Mouse (Mus musculus): Measurements from ENCODE around the gene Mfap1b. TPM values are rescaled to one million over a fixed set of nuclear protein-coding genes. Genes with fewer than 3 reads are reported as not detected.
"Not testable (repeated sequence)": the region's sequence is repeated elsewhere in the genome, so short reads cannot be mapped to it uniquely, and the experiment has no call there.

Mfap1b gene
- polyA plus RNA-seq, 1 experiment = not detected

DNA sequence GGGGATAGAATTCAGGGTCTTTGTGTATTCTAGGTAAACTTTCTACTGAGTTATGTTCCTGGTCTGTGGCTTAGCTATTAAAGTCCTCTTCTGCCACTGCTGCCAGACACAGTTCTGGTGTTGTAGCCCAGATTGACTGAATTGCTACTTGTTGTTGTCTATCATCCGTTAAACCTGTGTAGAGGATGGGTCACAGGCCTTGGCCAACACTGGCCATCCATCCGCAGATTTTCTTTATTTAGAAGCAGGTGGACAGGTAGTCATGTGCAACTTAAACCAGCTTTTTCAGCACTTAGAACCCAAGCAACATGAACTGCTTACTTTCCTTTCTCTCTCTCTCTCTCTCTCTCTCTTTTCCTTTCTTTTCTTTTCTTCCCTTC, 34.1 kb upstream of the Mfap1b start:
- TF ChIP-seq CTCF (IDR thresholded peaks at IDR 0.05; ENCODE audit: insufficient read depth, low read depth, low read length) (no peak), POLR2A (IDR thresholded peaks at IDR 0.05; ENCODE audit: insufficient read depth, low read depth, low read length) (no peak)
- H3K27ac ChIP-seq (ENCODE audit: insufficient read depth, low read depth, low read length) = no peak overlapping the region
- 81% methylated on average over 2 of the region's 2 CpGs for WGBS
- peaks cover 5% of the 10 kb centered on the region for H3K4me1 ChIP-seq (ENCODE audit: control insufficient read depth, insufficient read depth, low read length)
- H3K4me3 ChIP-seq (ENCODE audit: insufficient read depth, low read depth, low read length) = no peak overlapping the region

DNA sequence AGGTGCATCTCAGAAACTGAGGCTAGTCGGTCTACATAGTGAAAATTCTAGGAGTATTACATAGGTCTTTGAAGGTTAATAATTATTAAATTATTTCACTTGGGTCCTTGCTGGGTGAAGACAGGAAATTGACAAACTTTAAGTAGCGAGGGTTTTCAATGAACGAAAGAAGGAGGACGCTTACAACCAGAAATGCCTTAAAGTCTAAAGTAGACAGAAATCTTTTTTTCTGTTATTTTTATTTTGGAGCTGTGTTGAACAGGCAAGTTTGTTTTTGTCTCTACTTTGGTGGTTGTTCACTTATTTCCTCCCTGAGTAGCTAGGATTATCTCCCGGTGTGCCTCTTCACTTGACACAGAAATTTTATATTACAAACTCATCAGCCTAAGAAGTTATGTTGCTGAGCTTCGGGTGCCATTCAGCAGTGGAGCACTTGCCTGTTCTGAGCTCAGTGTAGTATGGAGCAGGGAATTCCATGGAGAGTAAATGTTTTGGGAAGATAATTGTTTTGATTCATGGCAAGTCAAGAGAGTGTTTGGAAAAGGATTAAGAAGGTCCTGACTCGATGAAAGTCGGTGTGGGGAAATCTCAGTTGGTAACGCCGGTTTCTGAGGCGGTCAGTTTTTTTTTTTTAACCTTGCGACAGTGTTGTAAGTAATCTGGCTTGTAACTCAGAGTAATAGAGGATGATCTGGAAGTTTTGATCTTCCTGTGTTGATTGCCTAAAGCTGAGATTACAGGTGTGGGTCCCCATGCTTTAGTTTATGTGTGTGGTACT, 33.5 kb upstream of the Mfap1b start:
- no peak for TF ChIP-seq CTCF (IDR thresholded peaks at IDR 0.05; ENCODE audit: insufficient read depth, low read depth, low read length)
- TF ChIP-seq POLR2A (IDR thresholded peaks at IDR 0.05; ENCODE audit: insufficient read depth, low read depth, low read length) = no peak
- H3K27ac ChIP-seq (ENCODE audit: insufficient read depth, low read depth, low read length) = no peak overlapping the region
- H3K4me1 ChIP-seq (ENCODE audit: control insufficient read depth, insufficient read depth, low read length) = peaks cover 5% of the 10 kb centered on the region
- 6% methylated on average over 12 of the region's 12 CpGs for WGBS
- no peak overlapping the region for H3K4me3 ChIP-seq (ENCODE audit: insufficient read depth, low read depth, low read length)

DNA sequence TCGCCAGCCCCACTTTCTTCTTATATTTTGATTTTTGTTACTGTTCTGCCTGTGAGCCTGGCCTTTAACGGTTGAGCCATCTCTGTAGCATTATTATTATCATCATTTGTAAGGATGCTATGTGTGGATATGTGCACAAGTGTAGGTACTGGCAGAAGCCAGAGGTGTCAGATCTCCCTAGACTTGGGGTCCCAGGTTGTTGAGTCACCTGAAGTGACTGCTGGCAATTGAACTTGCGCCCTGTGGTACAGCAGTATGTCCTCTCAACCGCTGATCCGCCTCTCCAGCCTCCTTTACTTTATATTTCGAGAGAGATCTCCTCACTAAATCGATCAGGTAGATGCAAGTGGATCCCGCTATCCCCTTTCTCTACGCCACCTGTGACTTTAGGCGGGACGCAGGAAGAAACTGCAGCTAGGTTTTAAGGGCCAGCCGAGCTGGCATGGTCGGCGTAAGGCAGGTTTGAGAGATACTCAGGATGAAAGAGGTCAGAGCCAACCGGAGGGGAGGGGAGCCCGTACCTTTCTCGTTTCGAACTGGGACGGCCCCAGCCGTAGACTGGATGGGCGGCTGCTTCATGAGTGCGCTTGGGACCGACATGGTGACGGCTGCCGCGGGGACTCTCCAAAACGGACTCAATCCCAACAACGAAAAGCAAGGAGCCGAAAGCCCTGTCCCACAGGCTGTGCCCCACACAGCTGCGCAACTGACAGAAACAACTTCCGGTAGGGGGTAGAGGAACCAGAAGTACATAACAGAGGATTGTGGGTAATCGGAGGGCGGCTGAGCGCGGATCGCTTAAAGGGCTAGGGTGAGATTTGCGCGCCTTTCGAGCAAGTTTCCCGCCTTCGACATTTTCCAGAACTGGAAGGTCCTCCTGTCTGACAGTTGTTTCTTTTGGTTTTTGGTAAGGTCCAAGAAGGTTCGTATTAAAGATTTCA, 32.3 kb upstream of the Mfap1b start, which contains the start of the genes Mfap1a and Wdr76:
Gene Mfap1a, minus strand, starts transcription at position 724 of the 941 bp plus-strand sequence.
Gene Wdr76, plus strand, starts transcription at position 782 of the 941 bp plus-strand sequence.
- not testable (repeated sequence) for H3K4me1 ChIP-seq (ENCODE audit: control insufficient read depth, insufficient read depth, low read length); H3K27ac ChIP-seq (ENCODE audit: insufficient read depth, low read depth, low read length)
- peak within 1 kb of the TSS; percentile 97 for H3K4me3 ChIP-seq (ENCODE audit: insufficient read depth, low read depth, low read length)
- peak; percentile 70 for TF ChIP-seq POLR2A (IDR thresholded peaks at IDR 0.05; ENCODE audit: insufficient read depth, low read depth, low read length)
- WGBS = 3% methylated on average over 42 of the region's 42 CpGs

DNA sequence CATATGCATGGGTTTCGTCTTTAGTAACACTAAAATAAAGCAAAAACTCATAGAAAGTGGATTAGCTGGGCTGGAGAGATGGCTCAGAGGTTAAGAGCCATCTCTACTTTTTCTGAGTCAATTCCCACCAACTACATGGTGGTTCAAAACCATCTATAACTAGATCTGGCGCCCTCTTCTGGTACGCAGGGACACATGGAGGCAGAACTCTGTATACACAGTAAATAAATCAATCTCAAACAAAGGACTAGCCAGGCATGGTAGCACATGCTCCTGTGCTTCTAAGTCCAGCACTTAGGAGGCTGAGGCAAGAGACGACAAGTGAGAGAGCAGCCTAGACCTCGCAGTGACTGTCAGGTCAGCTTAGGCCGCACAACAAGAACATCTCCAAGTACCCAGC, 27.7 kb upstream of the Mfap1b start:
- not testable (repeated sequence) for H3K27ac ChIP-seq (ENCODE audit: insufficient read depth, low read depth, low read length); H3K4me1 ChIP-seq (ENCODE audit: control insufficient read depth, insufficient read depth, low read length); H3K4me3 ChIP-seq (ENCODE audit: insufficient read depth, low read depth, low read length)
- 83% methylated on average over 1 of the region's 6 CpGs for WGBS

DNA sequence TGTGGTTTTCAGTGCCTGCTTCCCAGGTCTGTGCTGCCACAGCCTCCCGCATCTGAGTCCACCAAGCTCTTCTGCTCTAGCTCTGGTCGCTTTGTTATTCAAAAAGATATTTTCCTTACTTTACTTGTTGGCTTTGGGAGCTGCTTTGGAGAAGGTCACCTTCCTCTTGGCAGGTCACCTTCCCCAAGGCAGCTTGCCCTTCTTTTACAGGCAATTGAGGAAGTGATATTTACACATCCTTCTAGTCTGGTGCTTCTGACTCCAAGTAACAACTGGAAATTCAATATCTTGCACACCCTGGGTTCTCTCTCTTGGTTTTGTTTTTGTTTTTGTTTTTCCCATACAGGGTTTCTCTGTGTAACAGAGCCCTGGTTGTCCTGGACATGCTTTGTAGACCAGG, 10.5 kb upstream of the Mfap1b start:
- not testable (repeated sequence) for H3K4me1 ChIP-seq (ENCODE audit: control insufficient read depth, insufficient read depth, low read length); H3K4me3 ChIP-seq (ENCODE audit: insufficient read depth, low read depth, low read length); H3K27ac ChIP-seq (ENCODE audit: insufficient read depth, low read depth, low read length)
- 84% methylated on average over 2 of the region's 2 CpGs for WGBS

DNA sequence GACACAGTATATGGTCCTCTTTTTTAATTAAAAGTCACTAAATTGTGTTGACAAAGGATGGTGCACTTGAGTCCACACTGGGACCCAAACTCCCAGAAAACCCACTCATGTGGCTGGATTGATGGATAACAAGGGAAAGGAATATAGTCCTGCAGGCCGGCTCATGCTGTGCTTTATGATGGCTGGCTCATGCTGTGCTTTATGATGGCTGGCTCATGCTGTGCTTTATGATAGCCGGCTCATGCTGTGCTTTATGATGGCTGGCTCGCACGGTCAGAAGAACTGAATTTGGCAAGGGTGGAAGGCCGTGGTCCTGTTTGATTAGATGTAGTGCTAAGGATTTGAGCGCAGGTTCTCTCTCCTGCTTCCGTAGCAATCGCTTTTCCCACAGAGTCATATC, 9.7 kb upstream of the Mfap1b start:
- Histone ChIP-seq H3K4me1 (ENCODE audit: control insufficient read depth, insufficient read depth, low read length) (no peaks in the 10 kb centered on the region; the same call in 1 of the 2 replicates), H3K4me3 (ENCODE audit: insufficient read depth, low read depth, low read length) (no peak overlapping the region), H3K27ac (ENCODE audit: insufficient read depth, low read depth, low read length) (no peak overlapping the region)
- 55% methylated on average over 8 of the region's 8 CpGs for WGBS
- TF ChIP-seq POLR2A (IDR thresholded peaks at IDR 0.05; ENCODE audit: insufficient read depth, low read depth, low read length) (no peak), CTCF (IDR thresholded peaks at IDR 0.05; ENCODE audit: insufficient read depth, low read depth, low read length) (no peak)

DNA sequence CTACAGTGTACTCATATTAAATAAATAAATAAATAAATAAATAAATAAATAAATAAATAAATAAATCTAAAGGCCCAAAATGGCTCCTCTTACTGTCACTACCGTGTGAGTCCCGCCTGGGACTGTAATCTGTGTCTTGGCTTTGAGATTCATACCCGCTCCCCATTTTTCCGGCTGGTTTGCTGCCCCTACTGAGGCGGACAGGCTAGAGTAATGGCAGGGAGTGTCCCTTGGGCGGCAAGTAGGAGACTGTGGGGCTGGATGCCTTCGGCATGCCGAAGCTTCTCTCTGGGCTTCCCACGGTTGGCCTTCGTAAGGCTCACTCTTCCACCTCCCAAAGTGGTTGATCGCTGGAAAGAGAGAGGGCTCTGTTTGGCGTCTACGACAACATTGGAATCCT, 7.0 kb upstream of the Mfap1b start:
- H3K4me3 ChIP-seq (ENCODE audit: insufficient read depth, low read depth, low read length); H3K27ac ChIP-seq (ENCODE audit: insufficient read depth, low read depth, low read length); H3K4me1 ChIP-seq (ENCODE audit: control insufficient read depth, insufficient read depth, low read length): not testable (repeated sequence)
- 89% methylated on average over 13 of the region's 13 CpGs for WGBS

DNA sequence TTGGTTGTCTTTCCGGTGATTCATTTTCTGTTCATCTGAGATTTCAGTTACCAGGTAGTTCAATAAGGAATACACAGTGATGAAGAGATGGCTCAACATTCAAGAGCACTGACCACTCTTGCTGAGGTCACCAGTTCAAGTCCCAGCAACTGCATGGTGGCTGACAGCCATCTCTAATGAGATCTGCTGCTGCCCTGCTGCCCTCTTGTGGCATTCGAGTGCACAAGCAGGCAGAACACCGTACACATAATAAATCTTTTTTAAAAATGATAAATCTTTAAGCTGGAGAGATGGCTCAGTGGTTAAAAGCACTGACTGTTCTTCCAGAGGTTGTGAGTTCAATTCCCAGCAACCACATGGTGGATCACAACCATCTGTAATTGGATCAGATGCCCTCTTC, 6.6 kb upstream of the Mfap1b start:
- no peak overlapping the region for H3K27ac ChIP-seq (ENCODE audit: insufficient read depth, low read depth, low read length)
- no peak overlapping the region for H3K4me3 ChIP-seq (ENCODE audit: insufficient read depth, low read depth, low read length)
- H3K4me1 ChIP-seq (ENCODE audit: control insufficient read depth, insufficient read depth, low read length) = no peaks in the 10 kb centered on the region; the same call in 1 of the 2 replicates
- WGBS = 60% methylated on average over 3 of the region's 3 CpGs
- TF ChIP-seq POLR2A (IDR thresholded peaks at IDR 0.05; ENCODE audit: insufficient read depth, low read depth, low read length) (no peak), CTCF (IDR thresholded peaks at IDR 0.05; ENCODE audit: insufficient read depth, low read depth, low read length) (no peak)

DNA sequence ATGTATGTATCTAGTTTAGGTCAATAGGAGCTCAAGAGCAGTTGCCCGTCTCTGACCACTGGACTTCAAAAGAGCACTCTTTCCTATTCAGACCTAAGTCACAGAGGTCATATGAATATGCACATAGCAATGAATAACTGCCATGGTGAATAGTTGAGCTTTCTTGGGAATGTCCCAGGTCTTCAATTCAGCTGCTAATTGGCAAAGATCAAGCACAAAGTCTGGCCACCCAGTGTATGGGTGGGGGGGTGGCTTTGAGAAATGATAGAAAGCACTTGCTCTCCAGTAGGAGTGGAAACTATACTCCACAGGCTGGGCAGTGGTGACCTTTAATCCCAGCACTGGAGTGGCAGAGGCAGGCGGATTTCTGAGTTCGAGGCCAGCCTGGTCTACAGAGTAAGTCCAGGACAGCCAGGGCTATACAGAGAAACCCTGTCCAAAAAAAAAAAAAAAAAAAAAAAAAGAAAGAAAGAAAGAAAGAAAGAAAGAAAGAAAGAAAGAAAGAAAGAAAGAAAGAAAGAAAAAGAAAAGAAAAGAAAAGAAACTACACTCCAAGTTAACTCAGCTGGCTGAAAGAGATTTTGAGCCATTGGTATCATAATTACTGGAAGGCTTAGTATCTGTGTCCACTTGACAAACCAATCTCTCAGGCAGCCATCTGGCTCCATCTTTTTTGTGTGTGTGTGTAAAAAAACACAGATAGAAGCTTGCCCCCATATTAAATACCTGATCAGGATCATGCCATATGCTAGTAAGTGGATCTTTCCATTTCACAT, 3.8 kb upstream of the Mfap1b start:
- no peak overlapping the region for H3K4me3 ChIP-seq (ENCODE audit: insufficient read depth, low read depth, low read length)
- TF ChIP-seq CTCF (IDR thresholded peaks at IDR 0.05; ENCODE audit: insufficient read depth, low read depth, low read length) = no peak
- WGBS = 75% methylated on average over 3 of the region's 3 CpGs
- H3K27ac ChIP-seq (ENCODE audit: insufficient read depth, low read depth, low read length) = no peak overlapping the region
- no peaks in the 10 kb centered on the region; the same call in 1 of the 2 replicates for H3K4me1 ChIP-seq (ENCODE audit: control insufficient read depth, insufficient read depth, low read length)

DNA sequence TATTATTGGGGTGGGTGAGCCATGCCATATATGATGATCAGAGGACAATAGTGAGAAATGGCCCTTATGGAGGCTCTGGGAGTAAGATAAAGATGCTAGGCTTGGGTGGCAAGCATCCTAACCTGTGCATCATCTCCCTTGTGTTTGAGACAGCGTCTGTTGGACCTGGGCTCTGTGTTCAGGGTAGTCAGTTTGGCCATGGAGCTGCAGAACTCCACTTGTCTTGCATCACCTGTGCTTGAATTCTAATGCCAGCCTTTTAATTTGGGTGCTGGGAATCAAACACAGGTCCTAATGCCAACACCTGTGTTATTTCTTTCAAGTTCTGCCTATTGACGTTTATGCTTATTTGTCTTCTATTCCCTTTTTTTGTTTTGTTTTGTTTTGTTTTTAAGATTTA, 1.4 kb upstream of the Mfap1b start:
- WGBS = 98% methylated on average over 2 of the region's 2 CpGs
- H3K4me3 ChIP-seq (ENCODE audit: insufficient read depth, low read depth, low read length); H3K4me1 ChIP-seq (ENCODE audit: control insufficient read depth, insufficient read depth, low read length); H3K27ac ChIP-seq (ENCODE audit: insufficient read depth, low read depth, low read length): not testable (repeated sequence)

All from olfactory bulb, adult 2 months (tissue).